Mouse (Mus musculus) midbrain, embryonic 14.5 days (tissue): Measurements from ENCODE around the gene Ctnna3. TPM values are rescaled to one million over a fixed set of nuclear protein-coding genes. Genes with fewer than 3 reads are reported as not detected.
A peak's percentile ranks its signal among the peaks of the same experiment; 100 is the strongest.

Source experiments
- ATAC-seq: fragments of 200-750 bp; cut with Nextera tagmentation; 2 replicates; pipeline ENCODE4 v1.8.0; 2017; ENCODE audit warnings: moderate number of reproducible peaks, moderate library complexity; ENCODE audit not compliant: low FRiP score, low TSS enrichment
- DNase-seq: peaks from one replicate; pipeline ENCODE4 v3.0.0-alpha.2; 2015
- H3K27ac ChIP-seq: fragments of 300-500 bp; sonication (generic); replicated peaks from 2 replicates; pipeline ENCODE4 v1.5.1; 2014; ENCODE audit warnings: mild to moderate bottlenecking, low read depth, low read length, moderate library complexity
- H3K27me3 ChIP-seq: fragments of 300-500 bp; sonication (generic); 2 replicates; pipeline ENCODE4 v1.6.1; 2014; ENCODE audit warnings: low read length, control low read depth, mixed read lengths; ENCODE audit not compliant: control insufficient read depth, insufficient read depth
- H3K36me3 ChIP-seq: fragments of 300-500 bp; sonication (generic); 2 replicates; pipeline ENCODE4 v1.6.1; 2014; ENCODE audit warnings: low read length, control low read depth; ENCODE audit not compliant: control insufficient read depth, insufficient read depth
- H3K4me1 ChIP-seq: fragments of 300-500 bp; sonication (generic); 2 replicates; pipeline ENCODE4 v1.6.1; 2014; ENCODE audit warnings: mild to moderate bottlenecking, antibody characterized with exemption, low read length, control low read depth; ENCODE audit not compliant: control insufficient read depth, insufficient read depth
- H3K4me2 ChIP-seq: fragments of 300-500 bp; sonication (generic); 2 replicates; pipeline ENCODE4 v1.6.1; 2014; ENCODE audit warnings: mild to moderate bottlenecking, low read length, moderate library complexity
- H3K4me3 ChIP-seq: fragments of 300-500 bp; sonication (generic); replicated peaks from 2 replicates; pipeline ENCODE4 v1.5.1; 2014; ENCODE audit warnings: low read depth, low read length
- H3K9ac ChIP-seq: fragments of 300-500 bp; sonication (generic); replicated peaks from 2 replicates; pipeline ENCODE4 v1.6.1; 2014; ENCODE audit warnings: mild to moderate bottlenecking, low read length, moderate library complexity
- H3K9me3 ChIP-seq: fragments of 300-500 bp; sonication (generic); 2 replicates; pipeline ENCODE4 v1.6.1; 2016; ENCODE audit warnings: low read length, control low read depth, mixed read lengths; ENCODE audit not compliant: control insufficient read depth
- WGBS: fragments of 180-500 bp; shearing (Covaris S2); extraction: QIAGEN DNeasy Blood & Tissue Kit; methylation state at CpG from one replicate; pipeline ENCODE4 v1.1.7; 2014; 5-methylcytosine and 5-hydroxymethylcytosine counted together
- polyA plus RNA-seq: library from polyadenylated mRNA; unstranded; fragments of >200 nt; fragmentation: Nextera tagmentation; extraction: Ambion mirVana; gene quantifications from 2 replicates; pipeline ENCODE4 v1.2.1, GENCODE M21; 2014

The Ctnna3 gene
- polyA plus RNA-seq, 1 experiment from 2014 or later: 1.1 TPM

GRCm38 (mm10) chr10:64571311-64571710 lies 1141.4 kb downstream of the Ctnna3 start:
- Histone ChIP-seq H3K27ac (no peak overlapping the region), H3K27me3 (no peaks in the 10 kb centered on the region), H3K9ac (no peak overlapping the region), H3K36me3 (no peaks in the 10 kb centered on the region), H3K4me3 (no peak overlapping the region), H3K4me2 (no peak overlapping the region), H3K4me1 (no peaks in the 10 kb centered on the region), H3K9me3 (no peaks in the 10 kb centered on the region)
- DNase-seq (no peak), ATAC-seq (no peak)
- WGBS: 90% methylated on average over 3 of the region's 3 CpGs

GRCm38 (mm10) chr10:64588116-64588515 lies 1158.2 kb downstream of the Ctnna3 start:
- Histone ChIP-seq H3K4me2 (no peak overlapping the region), H3K4me3 (no peak overlapping the region), H3K9me3 (no peaks in the 10 kb centered on the region), H3K9ac (no peak overlapping the region), H3K4me1 (no peaks in the 10 kb centered on the region), H3K27ac (no peak overlapping the region), H3K36me3 (no peaks in the 10 kb centered on the region), H3K27me3 (no peaks in the 10 kb centered on the region)
- DNase-seq (no peak), ATAC-seq (no peak)
- 84% methylated on average over 2 of the region's 2 CpGs for WGBS

GRCm38 (mm10) chr10:64636760-64637159 lies 1206.9 kb downstream of the Ctnna3 start:
- 31% methylated on average over 5 of the region's 5 CpGs for WGBS
- no peak overlapping the region for H3K9ac ChIP-seq
- no peaks in the 10 kb centered on the region for H3K27me3 ChIP-seq
- no peak overlapping the region for H3K27ac ChIP-seq
- DNase-seq: no peak
- H3K36me3 ChIP-seq: no peaks in the 10 kb centered on the region
- no peak overlapping the region for H3K4me2 ChIP-seq
- no peak overlapping the region for H3K4me3 ChIP-seq
- no peak for ATAC-seq
- no peaks in the 10 kb centered on the region for H3K9me3 ChIP-seq
- no peaks in the 10 kb centered on the region for H3K4me1 ChIP-seq

GRCm38 (mm10) chr10:64639061-64639460 lies 1209.2 kb downstream of the Ctnna3 start:
- no peaks in the 10 kb centered on the region for H3K4me1 ChIP-seq
- H3K4me3 ChIP-seq: no peak overlapping the region
- no peaks in the 10 kb centered on the region for H3K27me3 ChIP-seq
- DNase-seq: no peak
- H3K9ac ChIP-seq: no peak overlapping the region
- no peak overlapping the region for H3K27ac ChIP-seq
- H3K4me2 ChIP-seq: no peak overlapping the region
- no peak for ATAC-seq
- H3K36me3 ChIP-seq: no peaks in the 10 kb centered on the region
- H3K9me3 ChIP-seq: no peaks in the 10 kb centered on the region

GRCm38 (mm10) chr10:64641093-64641492 lies 1211.2 kb downstream of the Ctnna3 start:
- DNase-seq (no peak), ATAC-seq (no peak)
- Histone ChIP-seq H3K9ac (no peak overlapping the region), H3K4me3 (no peak overlapping the region), H3K9me3 (no peaks in the 10 kb centered on the region), H3K4me2 (no peak overlapping the region), H3K36me3 (no peaks in the 10 kb centered on the region), H3K4me1 (no peaks in the 10 kb centered on the region), H3K27ac (no peak overlapping the region), H3K27me3 (no peaks in the 10 kb centered on the region)
- WGBS: 88% methylated on average over 4 of the region's 4 CpGs

GRCm38 (mm10) chr10:64641576-64641975 lies 1211.7 kb downstream of the Ctnna3 start:
- DNase-seq: peak; percentile 50
- no peak for ATAC-seq
- no peak overlapping the region for H3K4me3 ChIP-seq
- no peak overlapping the region for H3K9ac ChIP-seq
- no peaks in the 10 kb centered on the region for H3K4me1 ChIP-seq
- H3K36me3 ChIP-seq: no peaks in the 10 kb centered on the region
- no peaks in the 10 kb centered on the region for H3K27me3 ChIP-seq
- H3K9me3 ChIP-seq: no peaks in the 10 kb centered on the region
- H3K27ac ChIP-seq: no peak overlapping the region
- H3K4me2 ChIP-seq: no peak overlapping the region
- WGBS: 66% methylated on average over 8 of the region's 8 CpGs

- ATAC-seq (no peak), DNase-seq (no peak)
- Histone ChIP-seq H3K4me1 (no peaks in the 10 kb centered on the region), H3K36me3 (no peaks in the 10 kb centered on the region), H3K9ac (no peak overlapping the region), H3K9me3 (no peaks in the 10 kb centered on the region), H3K4me3 (no peak overlapping the region), H3K27me3 (no peaks in the 10 kb centered on the region), H3K27ac (no peak overlapping the region), H3K4me2 (no peak overlapping the region)
- WGBS: 86% methylated on average over 2 of the region's 2 CpGs
These were observed 1214.1 kb downstream of the Ctnna3 start for GRCm38 (mm10) chr10:64643976-64644375.

GRCm38 (mm10) chr10:64661190-64661589 lies 1231.3 kb downstream of the Ctnna3 start:
- Histone ChIP-seq H3K9me3 (no peaks in the 10 kb centered on the region), H3K27ac (no peak overlapping the region), H3K4me1 (no peaks in the 10 kb centered on the region), H3K4me3 (no peak overlapping the region), H3K4me2 (no peak overlapping the region), H3K27me3 (no peaks in the 10 kb centered on the region), H3K9ac (no peak overlapping the region), H3K36me3 (no peaks in the 10 kb centered on the region)
- WGBS: 22% methylated on average over 4 of the region's 4 CpGs
- ATAC-seq: no peak; the same call in 1 of the 2 replicates
- peak; percentile 58 for DNase-seq

- H3K9me3 ChIP-seq: no peaks in the 10 kb centered on the region
- DNase-seq (no peak), ATAC-seq (no peak)
- H3K4me2 ChIP-seq: no peak overlapping the region
- H3K27ac ChIP-seq: no peak overlapping the region
- no peaks in the 10 kb centered on the region for H3K27me3 ChIP-seq
- no peaks in the 10 kb centered on the region for H3K36me3 ChIP-seq
- no peaks in the 10 kb centered on the region for H3K4me1 ChIP-seq
- no peak overlapping the region for H3K4me3 ChIP-seq
- H3K9ac ChIP-seq: no peak overlapping the region
- 86% methylated on average over 2 of the region's 2 CpGs for WGBS
These were observed 1241.6 kb downstream of the Ctnna3 start for GRCm38 (mm10) chr10:64671469-64671868.
